Mouse (Mus musculus) liver, embryonic 12.5 days (tissue): ENCODE data around the gene Uqcrh. TPM values are rescaled to one million over a fixed set of nuclear protein-coding genes. Genes with fewer than 3 reads are reported as not detected.

Experiments used
- polyA plus RNA-seq: library from polyadenylated mRNA; unstranded; fragments of >200 nt; fragmentation: Nextera tagmentation; extraction: Ambion mirVana; gene quantifications from 2 replicates; pipeline ENCODE4 v1.2.1, GENCODE M21; 2016

Uqcrh gene
- polyA plus RNA-seq, 1 experiment from 2014 or later = 344 TPM

Other genes starting within 250 kb of the Uqcrh start
- gene Mob3c, start 247.0 kb downstream of the Uqcrh start, polyA plus RNA-seq = 7.4 and 8.3 TPM in 2 replicates
- 45.2 and 47.2 TPM in 2 replicates for gene Mknk1, start 235.9 kb downstream of the Uqcrh start, polyA plus RNA-seq
- not detected in 2 replicates for gene Kncn, start 190.7 kb downstream of the Uqcrh start, polyA plus RNA-seq
- not detected in 2 replicates for gene 6430628N08Rik, start 184.4 kb downstream of the Uqcrh start, polyA plus RNA-seq
- not detected in 2 replicates for gene Dmbx1, start 135.1 kb downstream of the Uqcrh start, polyA plus RNA-seq
- gene Faah, start 57.1 kb downstream of the Uqcrh start, polyA plus RNA-seq = 3.9 and 4.2 TPM in 2 replicates
- gene Nsun4, start 21.2 kb downstream of the Uqcrh start, polyA plus RNA-seq = 10.7 and 11.4 TPM in 2 replicates
- 42.2 and 43.7 TPM in 2 replicates for gene Lrrc41, start 198 bp upstream of the Uqcrh start, polyA plus RNA-seq
- 45.0 and 45.4 TPM in 2 replicates for gene Rad54l, start 48.6 kb upstream of the Uqcrh start, polyA plus RNA-seq
- 23.8 and 24.2 TPM in 2 replicates for gene Pomgnt1, start 48.8 kb upstream of the Uqcrh start, polyA plus RNA-seq
- gene Lurap1, start 76.3 kb upstream of the Uqcrh start, polyA plus RNA-seq = 0.44 and 0.53 TPM in 2 replicates
- gene Tspan1, start 92.5 kb upstream of the Uqcrh start, polyA plus RNA-seq = not detected in 2 replicates
- not detected in 2 replicates for gene 1700042G07Rik, start 98.3 kb upstream of the Uqcrh start, polyA plus RNA-seq
- gene Gm49337, start 98.3 kb upstream of the Uqcrh start, polyA plus RNA-seq = not detected in 2 replicates
- 2.2 and 2.7 TPM in 2 replicates for gene Pik3r3, start 146.5 kb upstream of the Uqcrh start, polyA plus RNA-seq